14 mouse cellular contexts compared by ENCODE assay signal in the genomic region with DNA sequence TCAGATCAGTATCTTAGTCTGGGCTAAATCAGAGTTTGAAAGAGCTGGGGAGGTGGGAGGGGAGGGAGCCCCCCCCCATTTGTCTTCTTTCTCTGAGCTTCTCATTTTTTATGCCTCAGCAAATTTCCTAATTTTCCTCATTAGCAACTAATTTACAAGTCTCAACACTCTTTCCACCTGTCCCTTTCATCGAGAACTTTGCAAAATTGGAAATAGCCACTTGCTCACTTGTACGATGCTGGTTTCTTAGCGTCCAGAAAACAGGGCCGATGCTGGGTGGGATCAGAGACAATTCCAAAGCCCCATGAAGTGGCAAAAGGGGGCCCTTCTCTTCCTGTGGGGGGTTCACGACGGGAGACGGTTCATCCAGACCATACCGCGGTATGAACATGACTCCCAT.
"Had no signal": no experiment of that assay in that cellular context is flagged by ENCODE, and none has a peak within 500 bp of the region (broad histone marks: within the 10 kb centered on the region; RNA-seq: fewer than 3 reads in every experiment).

No protein-coding gene starts in this region.

- H3K9ac ChIP-seq: liver, embryonic 15.5 days; midbrain, embryonic 13.5 days; neural tube, embryonic 15.5 days had no signal

- DNase-seq: kidney, adult 8-10 months; kidney, postnatal 25 days; lung, adult 2 months; lung, postnatal 36 days; right cerebral cortex, postnatal 14 days; thymus, postnatal 36 days had no signal

- H3K4me2 ChIP-seq: liver, embryonic 11.5 days; liver, embryonic 15.5 days; midbrain, embryonic 13.5 days; neural tube, embryonic 15.5 days had no signal

- H3K27ac ChIP-seq: left cerebral cortex, adult 2 months; limb, embryonic 10.5 days; liver, embryonic 15.5 days; midbrain, embryonic 13.5 days; neural tube, embryonic 15.5 days had no signal

- ATAC-seq: lung, postnatal 0 days; midbrain, embryonic 13.5 days had no signal

- H3K4me3 ChIP-seq: left cerebral cortex, adult 2 months; limb, embryonic 10.5 days; liver, embryonic 15.5 days; midbrain, embryonic 13.5 days; myocyte; neural tube, embryonic 15.5 days had no signal

- H3K9me3 ChIP-seq: limb, embryonic 10.5 days; liver, embryonic 15.5 days; midbrain, embryonic 13.5 days; neural tube, embryonic 15.5 days had no signal

- H3K36me3 ChIP-seq: liver, embryonic 15.5 days; midbrain, embryonic 13.5 days; neural tube, embryonic 15.5 days had no signal
